ENCODE assay signal across 18 mouse cellular contexts in genomic region chr15:78681781-78682180, GRCm38 (mm10). TPM values are rescaled to one million over a fixed set of nuclear protein-coding genes. Genes with fewer than 3 reads are reported as not detected.
DNase-seq lines count a peak whose midpoint lies in the region; ATAC-seq and TF ChIP-seq lines count a peak whose summit lies in the region.
"Had no signal": no experiment of that assay in that cellular context is flagged by ENCODE, and none has a peak within 500 bp of the region (broad histone marks: within the 10 kb centered on the region; RNA-seq: fewer than 3 reads in every experiment).

No protein-coding gene starts in this region.

- no peak overlapping the region for H3K4me2 ChIP-seq in forebrain, embryonic 15.5 days (replicated peaks)
- no peak overlapping the region for H3K4me2 ChIP-seq in kidney, postnatal 0 days (ENCODE audit: low read length)
- H3K4me2 ChIP-seq: embryonic facial prominence, embryonic 12.5 days; heart, embryonic 12.5 days; liver, embryonic 11.5 days had no signal

- H3K4me1 ChIP-seq in forebrain, embryonic 10.5 days: peaks cover 79% of the 10 kb centered on the region
- H3K4me1 ChIP-seq in forebrain, embryonic 15.5 days: peaks cover 38% of the 10 kb centered on the region
- H3K4me1 ChIP-seq in kidney, postnatal 0 days (replicated peaks; ENCODE audit: insufficient read depth, low read length): peaks cover 4% of the 10 kb centered on the region; the same call in 1 of the 2 replicates
- peaks cover 50% of the 10 kb centered on the region for H3K4me1 ChIP-seq in limb, embryonic 10.5 days

- no peak for ATAC-seq in forebrain, embryonic 15.5 days (replicated peaks)
- no peak for ATAC-seq in kidney, postnatal 0 days (replicated peaks; ENCODE audit: low FRiP score, low read depth)
- no peak for ATAC-seq in monocyte, adult 5-6 weeks (replicated peaks; ENCODE audit: insufficient number of reproducible peaks, low FRiP score, low TSS enrichment, poor library complexity, severe bottlenecking)
- ATAC-seq: intestine, embryonic 16.5 days had no signal

- H3K4me3 ChIP-seq in forebrain, embryonic 10.5 days: no peak overlapping the region
- H3K4me3 ChIP-seq in forebrain, embryonic 15.5 days: no peak overlapping the region
- no peak overlapping the region for H3K4me3 ChIP-seq in kidney, postnatal 0 days (replicated peaks; ENCODE audit: low read depth, low read length)
- no peak overlapping the region for H3K4me3 ChIP-seq in limb, embryonic 10.5 days
- H3K4me3 ChIP-seq: embryonic facial prominence, embryonic 12.5 days; heart, embryonic 12.5 days had no signal

- no peak for TF ChIP-seq CTCF in kidney, postnatal 0 days (IDR thresholded peaks at IDR 0.05; ENCODE audit: low read depth)

- no peak overlapping the region for H3K9ac ChIP-seq in forebrain, embryonic 15.5 days (replicated peaks)
- H3K9ac ChIP-seq in kidney, postnatal 0 days (ENCODE audit: low read depth, low read length): 0 out of 2 replicates have a peak overlapping the region, but pooled peaks have one; percentile 13
- H3K9ac ChIP-seq: embryonic facial prominence, embryonic 12.5 days; heart, embryonic 12.5 days had no signal

- H3K27ac ChIP-seq in forebrain, embryonic 10.5 days: peak overlapping the region; percentile 83
- H3K27ac ChIP-seq in forebrain, embryonic 15.5 days (replicated peaks): no peak overlapping the region
- H3K27ac ChIP-seq in kidney, postnatal 0 days: no peak overlapping the region
- H3K27ac ChIP-seq in limb, embryonic 10.5 days: peak overlapping the region; percentile 61
- H3K27ac ChIP-seq: embryonic facial prominence, embryonic 12.5 days had no signal

- no peak for DNase-seq in forebrain, embryonic 10.5 days (ENCODE audit: extremely low spot score, low spot score)
- DNase-seq in kidney, postnatal 0 days (ENCODE audit: low spot score): no peak
- DNase-seq in kidney, postnatal 25 days: no peak
- peak; percentile 95 for DNase-seq in MN1 (ENCODE audit: low spot score)
- no peak for DNase-seq in limb, embryonic 10.5 days (ENCODE audit: low spot score)
- no peak for DNase-seq in cerebellum, adult 9-11 months
- DNase-seq: cerebellum, adult 11-12 months; cerebellum, postnatal 36 days; lung, adult 2 months; lung, postnatal 4 days; thymus, postnatal 4 days had no signal

- no peaks in the 10 kb centered on the region for H3K36me3 ChIP-seq in forebrain, embryonic 10.5 days (replicated peaks)
- H3K36me3 ChIP-seq in forebrain, embryonic 15.5 days: no peaks in the 10 kb centered on the region
- H3K36me3 ChIP-seq in kidney, postnatal 0 days (ENCODE audit: insufficient read depth, low read length): no peaks in the 10 kb centered on the region
- H3K36me3 ChIP-seq in limb, embryonic 10.5 days: no peaks in the 10 kb centered on the region
- H3K36me3 ChIP-seq: embryonic facial prominence, embryonic 12.5 days; heart, embryonic 12.5 days had no signal

- H3K9me3 ChIP-seq in forebrain, embryonic 10.5 days: no peaks in the 10 kb centered on the region
- no peaks in the 10 kb centered on the region for H3K9me3 ChIP-seq in forebrain, embryonic 15.5 days
- H3K9me3 ChIP-seq in kidney, postnatal 0 days (replicated peaks; ENCODE audit: low read length): no peaks in the 10 kb centered on the region
- no peaks in the 10 kb centered on the region for H3K9me3 ChIP-seq in limb, embryonic 10.5 days (replicated peaks)
- H3K9me3 ChIP-seq: embryonic facial prominence, embryonic 12.5 days; heart, embryonic 12.5 days had no signal

- peaks cover 92% of the 10 kb centered on the region for H3K27me3 ChIP-seq in forebrain, embryonic 10.5 days (ENCODE audit: poor library complexity, severe bottlenecking)
- H3K27me3 ChIP-seq in forebrain, embryonic 15.5 days: no peaks in the 10 kb centered on the region
- H3K27me3 ChIP-seq in kidney, postnatal 0 days (ENCODE audit: insufficient read depth, low read length): no peaks in the 10 kb centered on the region
- H3K27me3 ChIP-seq in limb, embryonic 10.5 days (ENCODE audit: low read depth, poor library complexity, severe bottlenecking): peaks cover 76% of the 10 kb centered on the region

- WGBS in forebrain, embryonic 10.5 days: 62% methylated on average over 8 of the region's 8 CpGs
- WGBS in forebrain, embryonic 15.5 days: 79% methylated on average over 8 of the region's 8 CpGs
- WGBS in kidney, postnatal 0 days: 67% methylated on average over 8 of the region's 8 CpGs
- WGBS in limb, embryonic 10.5 days: 79% methylated on average over 8 of the region's 8 CpGs

RNA-seq across cellular contexts. Expression of gene Elfn2, which starts 36.8 kb away (rescaled TPM):
- 0.05 and 0.15 TPM in 2 replicates for polyA plus RNA-seq in forebrain, embryonic 10.5 days (2016; fragmentation: Nextera tagmentation; extraction: Ambion mirVana)
- 6.2 and 6.8 TPM in 2 replicates for polyA plus RNA-seq in forebrain, embryonic 15.5 days (2015; fragmentation: Nextera tagmentation; extraction: Ambion mirVana)
- polyA plus RNA-seq in kidney, postnatal 0 days (2015; fragmentation: Nextera tagmentation; extraction: Ambion mirVana): 0.10 and 0.13 TPM in 2 replicates
- not detected in 2 replicates for polyA plus RNA-seq in limb, embryonic 10.5 days (2016; fragmentation: Nextera tagmentation; extraction: Ambion mirVana)
- total RNA-seq in monocyte, adult 5-6 weeks (2017): not detected in 3 replicates
- total RNA-seq: CH12.LX had no signal
- polyA plus RNA-seq: heart, embryonic 12.5 days; liver, embryonic 11.5 days had no signal

Comparison
In these comparisons a context has a peak if more than half of its experiments do, and no peak if none do; other contexts are left out.
1. H3K27ac ChIP-seq: peak in forebrain, embryonic 10.5 days (single experiment) and limb, embryonic 10.5 days (single experiment); none in forebrain, embryonic 15.5 days (single experiment) and kidney, postnatal 0 days (single experiment).